Mouse (Mus musculus): ENCODE data around the gene Il1r1. TPM values are rescaled to one million over a fixed set of nuclear protein-coding genes. Genes with fewer than 3 reads are reported as not detected.

The Il1r1 gene
- polyA plus RNA-seq (2015; fragmentation: Nextera tagmentation; extraction: Ambion mirVana) = 3.2 and 3.7 TPM in 2 replicates

GRCm38 (mm10) chr1:40224539-40225284 is at the start of gene Il1r1:
Gene Il1r1, plus strand, starts transcription at chr1:40225080.

GRCm38 (mm10) chr1:40324457-40324856 is 99.6 kb downstream of the Il1r1 start, which contains the start of gene Il1rl2:
Gene Il1rl2, plus strand, starts transcription at chr1:40324610.

Other genes starting within 250 kb of the Il1r1 start
- 13.2 and 17.9 TPM in 2 replicates for gene Il1r2, start 151.0 kb upstream of the Il1r1 start, polyA plus RNA-seq (2015; fragmentation: Nextera tagmentation; extraction: Ambion mirVana)
- 4.3 and 5.9 TPM in 2 replicates for gene Il1rl2, start 99.5 kb downstream of the Il1r1 start, polyA plus RNA-seq (2015; fragmentation: Nextera tagmentation; extraction: Ambion mirVana)
- 7.8 and 11.8 TPM in 2 replicates for gene Il1rl1, start 204.5 kb downstream of the Il1r1 start, polyA plus RNA-seq (2015; fragmentation: Nextera tagmentation; extraction: Ambion mirVana)
- 1.5 and 2.4 TPM in 2 replicates for gene Il18r1, start 240.5 kb downstream of the Il1r1 start, polyA plus RNA-seq (2015; fragmentation: Nextera tagmentation; extraction: Ambion mirVana)